Mouse (Mus musculus): ENCODE data around the gene Maneal. TPM values are rescaled to one million over a fixed set of nuclear protein-coding genes. Genes with fewer than 3 reads are reported as not detected.

Maneal gene
- polyA plus RNA-seq, 1 experiment from 2014 or later, result 0.54 TPM

DNA sequence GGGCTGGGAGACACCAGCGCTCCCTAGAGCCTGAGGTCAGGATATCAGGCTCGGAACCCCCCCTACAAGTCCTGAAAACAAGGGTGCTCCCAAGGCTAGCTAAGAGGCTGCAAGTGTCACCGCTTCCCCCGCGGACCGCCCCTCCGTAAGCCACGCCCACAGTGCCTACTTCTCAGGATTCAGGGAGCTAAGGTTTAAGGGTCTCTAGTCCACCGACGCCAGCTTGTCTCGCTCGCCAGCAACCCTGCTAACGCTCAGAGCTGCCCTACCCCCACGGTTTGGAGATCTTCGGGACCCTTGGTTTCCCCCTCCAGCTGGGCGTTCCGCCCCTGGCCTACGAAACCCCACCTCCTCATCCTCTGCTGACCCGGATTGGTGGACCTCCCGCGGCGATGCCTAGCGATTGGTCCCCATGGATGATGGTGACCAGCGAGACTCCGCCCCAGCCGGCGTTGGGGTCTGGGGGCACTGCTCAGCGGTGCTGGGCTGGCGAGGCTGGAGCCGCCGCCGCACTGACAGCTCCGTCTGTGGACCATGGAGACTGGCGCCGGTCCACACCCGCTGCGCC is 19.5 kb upstream of the Maneal start:
- WGBS, result under 1% methylated on average over 37 of the region's 37 CpGs
- H3K9me3 ChIP-seq, result no peaks in the 10 kb centered on the region
- peak; percentile 71 for ATAC-seq
- no peak overlapping the region for H3K27ac ChIP-seq
- H3K4me2 ChIP-seq (replicated peaks), result peak overlapping the region; percentile 63
- no peak overlapping the region for H3K9ac ChIP-seq
- peak overlapping the region; percentile 30 for H3K4me3 ChIP-seq (replicated peaks)
- no peaks in the 10 kb centered on the region for H3K36me3 ChIP-seq
- H3K27me3 ChIP-seq (replicated peaks), result peaks cover 71% of the 10 kb centered on the region
- H3K4me1 ChIP-seq (replicated peaks), result peaks cover 10% of the 10 kb centered on the region

GRCm38 (mm10) chr4:124880599-124880998 is 18.6 kb upstream of the Maneal start, which contains the start of gene Epha10:
TSS of gene Epha10 (plus strand) at chr4:124880899.
- Histone ChIP-seq H3K36me3 (no peaks in the 10 kb centered on the region), H3K27me3 (replicated peaks) (peaks cover 62% of the 10 kb centered on the region), H3K27ac (no peak within 1 kb of the TSS), H3K9ac (no peak within 1 kb of the TSS), H3K4me3 (replicated peaks) (peak within 1 kb of the TSS; percentile 30), H3K4me1 (replicated peaks) (peaks cover 10% of the 10 kb centered on the region), H3K4me2 (replicated peaks) (peak within 1 kb of the TSS; percentile 63), H3K9me3 (no peaks in the 10 kb centered on the region)
- no peak for ATAC-seq
- 7% methylated on average over 11 of the region's 11 CpGs for WGBS

GRCm38 (mm10) chr4:124872719-124873118 is 10.7 kb upstream of the Maneal start:
- Histone ChIP-seq H3K9me3 (no peaks in the 10 kb centered on the region), H3K27me3 (replicated peaks) (no peaks in the 10 kb centered on the region), H3K27ac (no peak overlapping the region), H3K4me1 (replicated peaks) (no peaks in the 10 kb centered on the region), H3K4me3 (replicated peaks) (no peak overlapping the region), H3K4me2 (replicated peaks) (no peak overlapping the region), H3K36me3 (no peaks in the 10 kb centered on the region), H3K9ac (no peak overlapping the region)
- ATAC-seq, result no peak
- WGBS, result 95% methylated on average over 1 of the region's 1 CpGs

- Histone ChIP-seq H3K27ac (no peak overlapping the region), H3K27me3 (replicated peaks) (peaks cover 28% of the 10 kb centered on the region), H3K36me3 (peaks cover 6% of the 10 kb centered on the region; the same call in 1 of the 2 replicates), H3K4me2 (replicated peaks) (no peak overlapping the region), H3K9me3 (no peaks in the 10 kb centered on the region), H3K9ac (no peak overlapping the region), H3K4me3 (replicated peaks) (no peak overlapping the region), H3K4me1 (replicated peaks) (peaks cover 13% of the 10 kb centered on the region)
- 7% methylated on average over 7 of the region's 7 CpGs for WGBS
- ATAC-seq, result peak; percentile 63; the same call in 1 of the 2 replicates
These were observed 1.5 kb downstream of the Maneal start for GRCm38 (mm10) chr4:124860446-124860845.

GRCm38 (mm10) chr4:124858370-124858769 is 3.6 kb downstream of the Maneal start:
- no peaks in the 10 kb centered on the region for H3K9me3 ChIP-seq
- peaks cover 25% of the 10 kb centered on the region for H3K27me3 ChIP-seq (replicated peaks)
- 70% methylated on average over 5 of the region's 5 CpGs for WGBS
- H3K4me2 ChIP-seq (replicated peaks), result no peak overlapping the region
- H3K36me3 ChIP-seq, result peaks cover 9% of the 10 kb centered on the region; the same call in 1 of the 2 replicates
- no peak overlapping the region for H3K4me3 ChIP-seq (replicated peaks)
- no peak for ATAC-seq
- no peak overlapping the region for H3K27ac ChIP-seq
- H3K4me1 ChIP-seq (replicated peaks), result peaks cover 13% of the 10 kb centered on the region
- no peak overlapping the region for H3K9ac ChIP-seq

GRCm38 (mm10) chr4:124856294-124856693 is 5.7 kb downstream of the Maneal start:
- Histone ChIP-seq H3K27ac (no peak overlapping the region), H3K27me3 (replicated peaks) (peaks cover 8% of the 10 kb centered on the region), H3K4me1 (replicated peaks) (peaks cover 14% of the 10 kb centered on the region), H3K36me3 (peaks cover 9% of the 10 kb centered on the region; the same call in 1 of the 2 replicates), H3K4me2 (replicated peaks) (no peak overlapping the region), H3K9me3 (no peaks in the 10 kb centered on the region), H3K4me3 (replicated peaks) (no peak overlapping the region), H3K9ac (no peak overlapping the region)
- ATAC-seq, result no peak
- 91% methylated on average over 8 of the region's 8 CpGs for WGBS

DNA sequence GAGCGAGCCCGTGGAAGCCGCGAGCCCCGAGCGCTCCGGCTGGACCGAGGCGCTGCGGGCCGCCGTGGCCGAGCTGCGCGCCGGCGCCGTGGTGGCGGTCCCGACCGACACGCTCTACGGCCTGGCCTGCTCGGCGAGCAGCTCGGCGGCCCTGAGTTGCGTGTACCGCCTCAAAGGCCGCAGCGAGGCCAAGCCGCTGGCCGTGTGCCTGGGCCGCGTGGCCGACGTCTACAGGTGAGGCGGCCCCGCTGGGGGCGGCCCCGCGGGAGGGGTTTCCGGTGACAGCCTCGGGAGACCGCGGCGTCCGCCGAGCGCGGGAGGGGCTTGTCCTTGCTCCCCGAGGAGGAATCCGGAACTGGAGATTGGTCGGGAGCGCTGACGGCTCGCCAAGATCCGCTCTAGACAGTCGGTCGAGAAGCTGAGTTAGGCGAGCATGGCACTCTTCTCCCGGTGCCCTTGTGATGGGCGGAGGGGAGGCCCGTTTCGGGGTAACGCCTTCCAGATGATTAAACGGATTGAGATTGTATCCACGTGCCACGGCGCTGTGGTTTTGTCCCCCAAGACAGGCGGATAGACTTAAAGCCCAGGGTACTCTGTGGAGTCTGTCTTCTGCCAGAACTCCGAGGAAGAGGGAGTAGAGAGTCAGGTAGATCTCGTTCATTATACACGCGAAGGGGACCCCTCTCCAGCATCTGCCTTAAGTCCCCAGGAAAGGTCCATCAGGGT is 10.9 kb downstream of the Maneal start, which contains the start of gene 1110065P20Rik:
Gene 1110065P20Rik (minus strand): TSS at position 264 of the 726 bp plus-strand sequence.
- ATAC-seq, result peak; percentile 86
- H3K9me3 ChIP-seq, result no peaks in the 10 kb centered on the region
- peaks cover 18% of the 10 kb centered on the region for H3K4me1 ChIP-seq (replicated peaks)
- peak within 1 kb of the TSS; percentile 96 for H3K4me3 ChIP-seq (replicated peaks)
- peak within 1 kb of the TSS; percentile 85 for H3K4me2 ChIP-seq (replicated peaks)
- H3K9ac ChIP-seq, result peak within 1 kb of the TSS; percentile 87
- peak within 1 kb of the TSS; percentile 92 for H3K27ac ChIP-seq
- H3K27me3 ChIP-seq (replicated peaks), result no peaks in the 10 kb centered on the region
- WGBS, result under 1% methylated on average over 75 of the region's 75 CpGs
- peaks cover 11% of the 10 kb centered on the region; the same call in 1 of the 2 replicates for H3K36me3 ChIP-seq

DNA sequence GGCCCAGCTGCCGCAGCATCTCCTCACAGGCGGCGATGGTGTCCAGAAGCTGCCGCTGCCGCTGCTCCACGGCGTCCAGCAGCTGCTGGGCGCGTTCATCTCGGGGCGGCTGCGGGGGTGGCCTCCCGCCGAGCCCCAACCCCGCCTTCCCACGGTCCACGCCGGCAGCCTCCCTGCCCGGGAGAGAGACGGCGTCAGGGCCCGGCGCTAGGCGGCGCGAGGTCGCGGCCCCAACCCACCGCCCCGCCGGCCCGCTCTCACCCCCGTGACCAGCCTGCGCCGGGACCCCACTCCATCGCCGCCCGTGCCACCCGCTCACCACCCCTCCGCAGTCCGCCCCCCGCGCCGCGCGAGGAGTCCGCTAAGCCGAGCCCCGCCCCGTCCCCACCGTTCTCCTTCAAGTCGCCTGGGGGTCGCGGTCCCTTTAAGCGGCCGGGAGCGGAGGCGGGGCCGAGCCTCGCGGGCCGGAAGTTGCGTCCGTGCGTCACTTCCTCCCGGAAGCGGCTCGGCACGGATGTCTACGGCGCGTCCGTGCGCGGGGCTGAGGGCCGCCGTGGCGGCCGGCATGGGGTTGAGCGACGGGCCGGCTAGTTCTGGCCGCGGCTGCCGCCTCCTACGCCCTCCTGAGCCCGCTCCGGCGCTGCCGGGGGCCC is 11.6 kb downstream of the Maneal start, which contains the start of gene Yrdc:
Gene Yrdc (plus strand): TSS at position 419 of the 653 bp plus-strand sequence.
- WGBS, result 1% methylated on average over 78 of the region's 90 CpGs

DNA sequence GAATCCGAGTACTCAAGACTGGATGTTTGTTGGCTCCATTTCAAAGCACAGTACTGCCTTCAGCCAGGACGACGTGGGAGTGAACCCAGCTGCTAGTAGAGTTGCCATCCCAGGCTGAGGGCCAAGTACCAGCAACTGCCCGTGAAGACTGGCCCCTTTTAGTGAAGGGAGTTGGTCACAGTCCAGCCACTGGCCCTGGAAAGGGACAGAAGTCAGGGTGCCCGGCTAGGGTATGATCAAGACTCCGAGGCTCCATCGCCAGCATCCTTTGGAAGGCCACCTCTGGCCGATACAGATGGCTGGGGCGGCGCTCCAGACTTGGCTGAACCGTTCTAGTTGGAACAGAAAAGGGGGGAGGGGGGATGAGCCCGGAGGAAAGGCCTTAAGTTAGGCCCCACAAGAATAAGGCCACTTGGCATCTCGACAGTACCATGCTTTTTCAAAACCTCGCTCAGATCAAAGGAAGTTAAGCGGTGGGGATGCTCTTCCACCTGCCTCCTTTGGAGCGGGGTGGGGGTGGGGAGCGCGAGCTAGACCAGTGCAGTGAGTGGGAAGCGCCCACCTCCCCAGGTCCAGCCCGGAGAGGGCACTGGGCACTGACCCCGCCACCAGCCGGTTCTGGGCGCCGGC is 12.2 kb downstream of the Maneal start:
- H3K9ac ChIP-seq, result peak overlapping the region; percentile 87
- ATAC-seq, result peak; percentile 2
- H3K4me1 ChIP-seq (replicated peaks), result peaks cover 18% of the 10 kb centered on the region
- H3K4me2 ChIP-seq (replicated peaks), result peak overlapping the region; percentile 79
- peaks cover 9% of the 10 kb centered on the region; the same call in 1 of the 2 replicates for H3K36me3 ChIP-seq
- no peaks in the 10 kb centered on the region for H3K27me3 ChIP-seq (replicated peaks)
- H3K4me3 ChIP-seq (replicated peaks), result peak overlapping the region; percentile 96
- WGBS, result 3% methylated on average over 24 of the region's 24 CpGs
- no peaks in the 10 kb centered on the region for H3K9me3 ChIP-seq
- H3K27ac ChIP-seq, result peak overlapping the region; percentile 92

More for the DNA sequence above, 11.6 kb downstream of the Maneal start, which contains the start of gene Yrdc:
- Histone ChIP-seq H3K4me2 (replicated peaks) (peak within 1 kb of the TSS; percentile 85), H3K9me3 (no peaks in the 10 kb centered on the region), H3K27ac (peak within 1 kb of the TSS; percentile 92), H3K4me3 (replicated peaks) (peak within 1 kb of the TSS; percentile 96), H3K27me3 (replicated peaks) (no peaks in the 10 kb centered on the region), H3K36me3 (peaks cover 7% of the 10 kb centered on the region; the same call in 1 of the 2 replicates), H3K9ac (peak within 1 kb of the TSS; percentile 87), H3K4me1 (replicated peaks) (peaks cover 18% of the 10 kb centered on the region)
- peak; percentile 97 for ATAC-seq

- no peak overlapping the region for H3K4me2 ChIP-seq (replicated peaks)
- no peak overlapping the region for H3K4me3 ChIP-seq (replicated peaks)
- WGBS, result 13% methylated on average over 8 of the region's 8 CpGs
- no peak overlapping the region for H3K9ac ChIP-seq
- no peak for ATAC-seq
- no peak overlapping the region for H3K27ac ChIP-seq
- 0 out of 2 replicates have a peak, but pooled peaks cover 9% of the 10 kb centered on the region for H3K36me3 ChIP-seq
- H3K9me3 ChIP-seq, result no peaks in the 10 kb centered on the region
- peaks cover 18% of the 10 kb centered on the region for H3K4me1 ChIP-seq (replicated peaks)
- no peaks in the 10 kb centered on the region for H3K27me3 ChIP-seq (replicated peaks)
These were observed 14.4 kb downstream of the Maneal start for GRCm38 (mm10) chr4:124847573-124847972.

- 52% methylated on average over 11 of the region's 11 CpGs for WGBS
- H3K4me2 ChIP-seq (replicated peaks), result no peak overlapping the region
- no peak overlapping the region for H3K27ac ChIP-seq
- H3K9ac ChIP-seq, result no peak overlapping the region
- peak; percentile 65; the same call in 1 of the 2 replicates for ATAC-seq
- H3K27me3 ChIP-seq (replicated peaks), result no peaks in the 10 kb centered on the region
- H3K4me3 ChIP-seq (replicated peaks), result no peak overlapping the region
- peaks cover 22% of the 10 kb centered on the region; the same call in 1 of the 2 replicates for H3K36me3 ChIP-seq
- no peaks in the 10 kb centered on the region for H3K9me3 ChIP-seq
- no peaks in the 10 kb centered on the region for H3K4me1 ChIP-seq (replicated peaks)
These were observed 18.5 kb downstream of the Maneal start for GRCm38 (mm10) chr4:124843493-124843892.

Measured in intestine, embryonic 15.5 days (tissue).